Mouse (Mus musculus) heart, postnatal 0 days (tissue): ENCODE measurements around the gene Gm10392. TPM values are rescaled to one million over a fixed set of nuclear protein-coding genes. Genes with fewer than 3 reads are reported as not detected.

Experiments used
- ATAC-seq: fragments of 200-750 bp; cut with Nextera tagmentation; 2 replicates; pipeline ENCODE4 v1.8.0; 2017; ENCODE audit warnings: low read depth, moderate number of reproducible peaks, moderate library complexity; ENCODE audit not compliant: insufficient read depth
- DNase-seq: peaks from one replicate; pipeline ENCODE4 v3.0.0-alpha.2; 2016; ENCODE audit warnings: low spot score
- H3K27ac ChIP-seq: fragments of 300-500 bp; sonication (generic); 2 replicates; pipeline ENCODE4 v1.5.1; 2014; ENCODE audit warnings: low read depth, mild to moderate bottlenecking
- H3K27me3 ChIP-seq: fragments of 300-500 bp; sonication (generic); 2 replicates; pipeline ENCODE4 v1.6.1; 2014; ENCODE audit warnings: low read length, mixed read lengths; ENCODE audit not compliant: control insufficient read depth, insufficient read depth
- H3K36me3 ChIP-seq: fragments of 300-500 bp; sonication (generic); replicated peaks from 2 replicates; pipeline ENCODE4 v1.6.1; 2014; ENCODE audit warnings: low read length, mixed read lengths; ENCODE audit not compliant: control insufficient read depth, insufficient read depth
- H3K4me1 ChIP-seq: fragments of 300-500 bp; sonication (generic); 2 replicates; pipeline ENCODE4 v1.6.1; 2014; ENCODE audit warnings: antibody characterized with exemption; ENCODE audit not compliant: control insufficient read depth, insufficient read depth
- H3K4me2 ChIP-seq: fragments of 300-500 bp; sonication (generic); 2 replicates; pipeline ENCODE4 v1.6.1; 2014; ENCODE audit warnings: low read depth, mild to moderate bottlenecking, low read length, moderate library complexity
- H3K4me3 ChIP-seq: fragments of 300-500 bp; sonication (generic); 2 replicates; pipeline ENCODE4 v1.5.1; 2014; ENCODE audit warnings: low read depth, low read length
- H3K9ac ChIP-seq: fragments of 300-500 bp; sonication (generic); replicated peaks from 2 replicates; pipeline ENCODE4 v1.6.1; 2014; ENCODE audit warnings: low read depth, low read length, mixed read lengths
- H3K9me3 ChIP-seq: fragments of 300-500 bp; sonication (generic); replicated peaks from 2 replicates; pipeline ENCODE4 v1.6.1; 2016; ENCODE audit warnings: low read length; ENCODE audit not compliant: control insufficient read depth
- CTCF ChIP-seq: IDR thresholded peaks from 2 replicates; pipeline ENCODE4 v1.5.1; 2016; ENCODE audit warnings: antibody characterized with exemption, control low read depth, low read depth
- EP300 ChIP-seq: IDR thresholded peaks from 2 replicates; pipeline ENCODE4 v1.6.1; 2016; ENCODE audit warnings: antibody characterized with exemption, low read depth
- WGBS: fragments of 180-500 bp; shearing (Covaris S2); extraction: QIAGEN DNeasy Blood & Tissue Kit; methylation state at CpG from one replicate; pipeline ENCODE4 v1.1.7; 2014; 5-methylcytosine and 5-hydroxymethylcytosine counted together
- polyA plus RNA-seq: library from polyadenylated mRNA; unstranded; fragments of >200 nt; fragmentation: Nextera tagmentation; extraction: Ambion mirVana; gene quantifications from 2 replicates; pipeline ENCODE4 v1.2.1, GENCODE M21; 2015
- total RNA-seq: library from RNA; depleted of rRNA; stranded (reverse); fragments of >200 nt; gene quantifications from 2 replicates; pipeline ENCODE4 v1.2.3, GENCODE M21; 2014; ENCODE audit warnings: low replicate concordance

Gm10392 gene
- total and polyA plus RNA-seq, 2 experiments from 2014 or later, result 0.08 TPM; not detected in 1

DNA sequence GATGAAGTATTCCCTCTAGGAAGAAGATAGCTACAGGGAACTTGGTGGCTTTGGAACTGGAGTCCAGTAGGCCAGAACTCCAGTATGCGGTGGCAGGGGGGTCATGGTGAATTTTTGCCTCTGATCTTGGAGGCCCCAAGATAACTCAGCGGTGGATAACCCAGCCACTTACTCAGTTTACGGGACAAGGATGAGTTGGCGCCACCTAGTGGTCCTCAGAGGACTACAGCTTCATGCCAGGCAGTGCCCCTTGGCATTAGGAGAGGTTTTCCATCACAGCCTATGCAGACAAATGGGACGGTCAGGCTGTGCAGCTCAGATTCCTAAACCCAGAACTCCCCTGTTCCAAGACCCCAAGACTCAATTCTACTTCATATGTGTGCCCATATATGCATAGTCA is 17.6 kb downstream of the Gm10392 start:
- H3K36me3 ChIP-seq, result peaks cover 65% of the 10 kb centered on the region
- H3K27ac ChIP-seq, result no peak overlapping the region
- ATAC-seq, result peak; percentile 20; the same call in 1 of the 2 replicates
- H3K9ac ChIP-seq, result no peak overlapping the region
- H3K27me3 ChIP-seq, result no peaks in the 10 kb centered on the region
- H3K9me3 ChIP-seq, result no peaks in the 10 kb centered on the region
- WGBS, result 19% methylated on average over 5 of the region's 5 CpGs
- peak; percentile 63 for DNase-seq
- no peak overlapping the region for H3K4me3 ChIP-seq
- peak; percentile 86 for TF ChIP-seq CTCF
- TF ChIP-seq EP300, result no peak
- peaks cover 21% of the 10 kb centered on the region for H3K4me1 ChIP-seq
- H3K4me2 ChIP-seq, result no peak overlapping the region

DNA sequence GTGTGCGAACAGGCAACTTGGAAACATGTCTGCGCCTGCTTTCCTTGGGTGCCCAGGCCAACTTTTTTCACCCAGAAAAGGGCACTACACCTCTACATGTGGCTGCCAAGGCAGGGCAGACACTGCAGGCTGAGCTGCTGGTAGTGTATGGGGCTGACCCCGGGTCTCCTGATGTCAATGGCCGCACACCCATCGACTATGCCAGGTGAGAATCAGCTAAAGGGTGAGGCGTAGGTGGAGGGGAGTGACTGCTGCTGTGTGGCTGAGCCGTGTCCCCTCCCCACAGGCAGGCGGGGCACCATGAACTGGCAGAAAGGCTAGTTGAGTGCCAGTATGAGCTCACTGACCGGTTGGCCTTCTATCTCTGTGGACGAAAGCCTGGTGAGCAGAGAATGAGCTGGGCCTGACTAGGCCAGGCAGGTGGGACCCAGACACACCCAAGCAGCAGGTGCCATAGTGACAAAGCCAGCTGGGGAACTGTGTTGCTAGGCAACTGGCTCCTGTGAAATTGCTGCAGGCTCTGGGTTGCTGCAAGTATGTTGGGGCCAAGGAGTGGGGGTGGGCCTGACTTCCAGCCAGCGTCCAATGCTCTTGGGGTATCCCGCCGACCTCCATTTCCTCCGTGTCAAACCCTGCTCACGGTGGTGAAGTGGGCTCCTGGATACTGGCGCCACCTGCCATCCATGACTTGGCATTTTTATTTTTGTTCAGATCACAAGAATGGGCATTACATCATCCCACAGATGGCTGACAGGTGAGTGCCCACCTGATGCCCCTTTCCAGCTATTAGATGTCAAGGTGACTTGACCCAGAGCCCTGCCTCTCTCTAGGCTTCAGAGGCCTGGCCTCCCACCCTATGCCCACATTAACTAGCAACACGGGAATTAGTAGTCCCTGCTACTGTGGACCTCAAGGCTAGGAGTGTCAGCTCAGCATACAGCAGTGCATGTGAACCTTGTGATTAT is 18.4 kb downstream of the Gm10392 start:
- no peak overlapping the region for H3K4me2 ChIP-seq
- TF ChIP-seq CTCF (0 out of 2 replicates have a peak, but pooled peaks have one; percentile 3), EP300 (no peak)
- H3K4me3 ChIP-seq, result no peak overlapping the region
- peaks cover 21% of the 10 kb centered on the region for H3K4me1 ChIP-seq
- no peaks in the 10 kb centered on the region for H3K27me3 ChIP-seq
- no peaks in the 10 kb centered on the region for H3K9me3 ChIP-seq
- 78% methylated on average over 17 of the region's 17 CpGs for WGBS
- no peak overlapping the region for H3K27ac ChIP-seq
- DNase-seq (no peak), ATAC-seq (no peak)
- H3K9ac ChIP-seq, result no peak overlapping the region; the same call in 1 of the 2 replicates
- H3K36me3 ChIP-seq, result peaks cover 58% of the 10 kb centered on the region

DNA sequence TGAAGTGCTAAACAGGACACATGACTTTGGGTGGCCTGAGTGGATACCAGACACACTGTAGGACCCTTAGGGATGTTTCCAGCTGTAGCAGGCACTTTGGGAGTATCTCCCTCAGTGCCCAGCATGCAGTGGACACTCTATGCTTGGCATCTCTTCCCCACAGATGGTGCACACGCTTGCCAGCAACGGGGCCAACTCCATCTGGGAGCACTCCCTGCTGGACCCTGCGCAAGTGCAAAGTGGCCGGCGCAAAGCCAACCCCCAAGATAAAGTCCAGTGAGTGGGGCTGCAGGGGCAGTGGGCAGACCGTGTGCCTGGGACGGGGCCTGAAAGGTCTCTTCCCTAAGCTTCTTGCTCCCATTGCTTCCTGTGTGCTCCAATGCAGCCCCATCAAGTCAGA is 19.6 kb downstream of the Gm10392 start:
- H3K4me3 ChIP-seq, result no peak overlapping the region
- peaks cover 25% of the 10 kb centered on the region for H3K4me1 ChIP-seq
- WGBS, result 67% methylated on average over 7 of the region's 7 CpGs
- no peak overlapping the region for H3K4me2 ChIP-seq
- no peak for ATAC-seq
- H3K36me3 ChIP-seq, result peaks cover 45% of the 10 kb centered on the region
- no peak for DNase-seq
- no peak overlapping the region for H3K9ac ChIP-seq
- no peaks in the 10 kb centered on the region for H3K9me3 ChIP-seq
- H3K27ac ChIP-seq, result no peak overlapping the region
- no peaks in the 10 kb centered on the region for H3K27me3 ChIP-seq
- no peak for TF ChIP-seq CTCF
- no peak for TF ChIP-seq EP300

DNA sequence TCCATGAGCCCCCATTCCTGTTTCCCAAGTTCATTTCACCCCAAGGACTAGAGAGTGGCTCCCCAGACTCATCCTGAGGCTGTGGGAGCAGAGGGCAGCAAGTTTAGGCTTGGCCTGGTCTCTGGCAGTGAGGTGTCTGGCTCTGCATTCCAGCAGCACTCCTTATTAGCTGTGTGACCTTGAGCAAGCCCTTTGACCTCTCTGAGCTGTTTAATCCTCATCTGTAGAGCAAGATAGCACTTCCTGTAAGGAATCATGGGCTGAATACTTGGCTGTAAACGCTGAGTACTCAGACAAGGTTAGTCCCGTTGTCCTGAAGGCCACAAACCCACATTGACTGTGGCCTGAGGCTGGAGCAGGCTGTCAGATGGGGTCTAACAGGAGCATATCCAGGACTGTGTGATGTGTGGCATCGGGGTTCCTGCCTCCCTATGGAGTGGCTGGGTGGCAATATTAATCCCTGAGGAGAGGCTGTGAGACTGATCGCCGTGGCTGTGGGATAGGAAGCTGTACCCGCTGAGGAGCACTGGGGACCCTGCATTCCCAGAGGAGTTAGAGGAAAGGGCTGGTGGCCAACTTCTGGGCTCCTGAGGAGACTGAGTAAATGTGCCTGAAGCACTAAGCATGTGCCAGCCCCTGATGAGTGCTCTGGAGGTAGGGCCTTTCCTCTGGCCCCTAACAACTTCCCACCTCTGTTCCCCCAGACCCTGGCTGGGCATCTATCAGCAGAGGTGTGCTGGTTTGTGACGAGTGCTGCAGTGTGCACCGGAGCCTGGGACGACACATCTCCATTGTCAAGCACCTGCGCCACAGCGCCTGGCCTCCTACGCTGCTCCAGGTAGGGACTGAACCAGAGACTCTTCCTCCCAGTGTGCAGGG is 20.5 kb downstream of the Gm10392 start:
- WGBS, result 60% methylated on average over 12 of the region's 12 CpGs
- Histone ChIP-seq H3K27ac (peak overlapping the region; percentile 94), H3K36me3 (peaks cover 36% of the 10 kb centered on the region), H3K4me3 (no peak overlapping the region), H3K27me3 (no peaks in the 10 kb centered on the region), H3K4me2 (peak overlapping the region; percentile 20; the same call in 1 of the 2 replicates), H3K4me1 (peaks cover 25% of the 10 kb centered on the region), H3K9me3 (no peaks in the 10 kb centered on the region), H3K9ac (no peak overlapping the region)
- DNase-seq (no peak), ATAC-seq (no peak)
- TF ChIP-seq CTCF (no peak), EP300 (no peak)

DNA sequence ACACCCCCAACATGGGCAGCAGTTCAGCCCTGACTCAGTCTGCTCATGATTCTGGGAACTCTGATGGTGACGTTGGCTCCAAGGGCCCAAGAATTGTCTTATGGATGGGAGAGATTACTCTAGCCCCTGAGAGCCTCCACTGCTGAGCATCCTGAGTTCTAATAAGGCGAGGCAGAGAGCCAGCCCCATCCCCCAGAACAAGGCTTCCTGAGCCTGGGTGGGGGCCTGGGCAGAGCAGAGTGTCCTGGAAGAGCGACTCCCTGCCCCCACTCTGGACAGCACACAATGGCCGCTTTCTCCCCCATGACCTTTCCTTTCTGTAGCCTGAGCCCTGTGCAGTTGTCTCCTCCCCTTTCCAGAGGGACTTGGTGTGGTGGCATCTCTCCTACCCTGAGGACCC is 21.1 kb downstream of the Gm10392 start:
- H3K27me3 ChIP-seq, result no peaks in the 10 kb centered on the region
- peak overlapping the region; percentile 94 for H3K27ac ChIP-seq
- no peak overlapping the region for H3K9ac ChIP-seq
- H3K9me3 ChIP-seq, result no peaks in the 10 kb centered on the region
- peaks cover 30% of the 10 kb centered on the region for H3K36me3 ChIP-seq
- ATAC-seq, result peak; percentile 36
- H3K4me1 ChIP-seq, result peaks cover 25% of the 10 kb centered on the region
- DNase-seq, result peak; percentile 45
- TF ChIP-seq CTCF, result no peak
- TF ChIP-seq EP300, result no peak
- 47% methylated on average over 4 of the region's 4 CpGs for WGBS
- peak overlapping the region; percentile 20; the same call in 1 of the 2 replicates for H3K4me2 ChIP-seq
- H3K4me3 ChIP-seq, result no peak overlapping the region
